Mouse (Mus musculus) layer of hippocampus, postnatal 10 days (tissue): ENCODE measurements around the gene Ear14. TPM values are rescaled to one million over a fixed set of nuclear protein-coding genes. Genes with fewer than 3 reads are reported as not detected.
"Not testable (repeated sequence)": the region's sequence is repeated elsewhere in the genome, so short reads cannot be mapped to it uniquely, and the experiment has no call there.

Experiments
- DNase-seq, 2 experiments: peaks; one replicate each; pipeline ENCODE4 v3.0.0; 2021; ENCODE audit warnings: low spot score in 2 of 2
- long read RNA-seq: library from polyadenylated mRNA; stranded (forward); transcript quantifications from one replicate; pipeline ENCODE4 v2.0.0, GENCODE M21; 2023
- total RNA-seq, 2 experiments: library from RNA; stranded (reverse); gene quantifications; 2 replicates each; pipeline ENCODE4 v1.2.3; 2021

Gene Ear14
- not detected for total RNA-seq
- long read RNA-seq = 0 reads

DNA sequence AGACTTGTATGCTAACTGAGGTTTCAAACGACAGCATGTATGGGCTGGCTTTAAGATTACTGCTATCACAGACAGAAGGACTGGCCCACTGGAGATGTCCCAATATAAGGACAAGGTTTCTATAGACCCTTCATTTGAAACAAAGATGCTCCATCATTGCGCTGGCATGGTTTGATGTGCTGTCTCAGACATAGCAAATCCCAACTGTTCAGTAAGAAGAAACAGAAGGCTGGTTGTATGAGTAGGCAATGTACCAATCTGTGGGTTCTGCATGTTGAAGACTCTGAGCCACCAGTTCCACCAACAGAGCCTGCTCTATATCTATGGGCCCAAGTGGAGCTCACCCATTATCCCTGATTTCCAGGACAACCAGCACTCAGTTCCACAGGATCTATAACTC lies at the start of gene Ear14:
TSS of gene Ear14 (plus strand) at position 277 of the 400 bp plus-strand sequence.
- DNase-seq = peak in 1 of 2 experiments; percentile 17

DNA sequence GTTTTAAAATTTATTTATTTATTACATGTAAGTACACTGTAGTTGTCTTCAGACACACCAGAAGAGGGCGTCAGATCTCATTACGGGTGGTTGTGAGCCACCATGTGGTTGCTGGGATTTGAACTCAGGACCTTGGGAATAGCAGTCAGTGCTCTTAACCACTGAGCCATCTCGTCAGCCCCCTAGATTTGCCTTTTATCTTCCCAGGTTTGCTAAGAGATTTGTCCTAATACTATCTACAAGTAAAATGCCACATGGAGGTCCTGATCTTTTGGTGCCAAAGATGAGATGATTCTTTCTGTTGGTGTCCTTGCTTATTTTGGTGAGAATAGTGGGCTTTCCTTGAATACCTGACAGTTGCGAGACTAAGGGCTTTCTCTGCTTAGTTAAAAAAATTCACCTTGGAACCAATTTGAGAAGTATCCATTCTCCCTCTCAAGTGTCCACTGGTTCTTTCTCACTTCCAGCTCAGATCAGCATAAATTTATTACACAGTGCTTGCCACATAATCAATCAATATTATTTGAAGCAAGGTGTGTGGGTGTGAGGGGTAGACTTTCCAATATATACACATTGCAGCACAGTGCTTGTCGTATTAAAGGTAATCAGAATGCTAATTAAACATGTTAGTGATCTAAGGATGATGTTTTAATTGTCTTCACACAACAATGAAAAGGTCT lies 47.0 kb upstream of the Ear14 start:
- DNase-seq = no peak

DNA sequence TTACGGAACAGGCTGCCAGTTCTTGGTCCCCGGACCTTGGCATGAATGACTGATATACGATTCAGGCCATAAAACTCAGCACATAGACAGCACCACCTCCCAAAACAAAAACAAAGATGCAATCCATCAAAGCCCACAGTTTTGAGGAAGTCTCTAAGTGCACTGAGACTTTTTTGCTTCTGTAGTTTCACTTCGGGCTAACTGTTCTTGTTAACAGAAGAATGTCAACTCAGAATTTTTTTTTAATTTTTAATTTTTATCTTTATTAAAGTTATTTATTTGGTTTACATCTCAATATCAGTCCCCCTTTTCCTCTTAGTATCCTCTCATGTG lies 46.5 kb upstream of the Ear14 start:
- no peak for DNase-seq

DNA sequence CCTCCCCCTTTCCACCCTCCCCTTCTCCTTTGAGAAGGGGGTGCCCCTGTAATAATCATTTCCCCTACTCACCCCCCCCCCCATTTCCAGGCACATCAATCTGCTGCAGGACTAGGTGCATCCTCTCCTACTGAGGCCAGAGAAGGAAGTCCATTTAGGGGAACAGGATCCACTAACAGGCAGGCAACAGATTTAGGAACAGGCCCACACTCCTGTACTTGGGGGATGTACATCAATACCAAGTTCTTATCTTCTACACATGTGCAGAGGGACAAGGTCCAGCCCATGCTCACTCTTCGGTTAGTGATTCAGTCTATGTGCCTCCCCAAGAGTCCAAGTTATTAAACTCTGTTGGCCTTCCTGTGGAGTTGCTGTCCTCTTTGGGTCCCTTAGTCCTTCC lies 46.1 kb upstream of the Ear14 start:
- no peak for DNase-seq

DNA sequence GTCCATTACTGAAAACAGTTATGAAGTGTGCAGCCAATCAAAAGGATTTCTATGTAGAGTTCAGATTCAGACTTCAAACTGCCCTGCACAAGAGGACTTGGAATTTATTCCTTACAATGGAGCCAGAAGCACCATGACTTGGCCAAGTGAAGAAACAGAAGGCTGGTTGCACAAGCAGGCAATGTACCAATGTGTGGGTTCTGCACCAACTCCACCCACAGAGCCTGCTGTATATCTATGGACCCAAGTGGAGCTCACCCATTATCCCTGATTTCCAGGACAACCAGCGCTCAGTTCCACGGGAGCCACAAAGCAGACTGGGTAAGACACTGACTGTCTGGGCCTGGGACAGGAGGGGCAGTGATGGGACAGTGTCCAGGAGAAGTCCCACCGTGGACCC lies 41.2 kb upstream of the Ear14 start, which contains the start of gene Rnase2b:
TSS of gene Rnase2b (plus strand) at position 285 of the 400 bp plus-strand sequence.
- not testable (repeated sequence) for DNase-seq

DNA sequence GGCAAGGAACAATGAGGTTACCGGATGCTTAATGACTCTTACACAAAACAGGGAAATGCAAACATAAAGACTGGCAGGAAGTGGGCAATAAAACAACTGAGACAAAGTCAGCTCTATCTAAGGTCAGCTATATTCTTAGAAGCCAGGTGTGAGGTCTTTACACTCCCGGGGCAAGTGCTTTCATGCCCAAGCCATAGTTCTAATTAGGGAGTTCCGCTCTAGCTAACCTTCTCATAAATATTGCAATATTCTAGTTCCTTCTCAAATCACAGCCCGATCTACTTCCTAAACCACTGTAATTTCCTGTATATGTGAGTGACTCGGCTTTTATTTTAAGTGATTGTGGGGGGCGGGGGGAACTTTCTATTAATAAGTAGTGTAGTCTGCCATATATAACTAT lies 39.9 kb upstream of the Ear14 start:
- DNase-seq = not testable (repeated sequence)

DNA sequence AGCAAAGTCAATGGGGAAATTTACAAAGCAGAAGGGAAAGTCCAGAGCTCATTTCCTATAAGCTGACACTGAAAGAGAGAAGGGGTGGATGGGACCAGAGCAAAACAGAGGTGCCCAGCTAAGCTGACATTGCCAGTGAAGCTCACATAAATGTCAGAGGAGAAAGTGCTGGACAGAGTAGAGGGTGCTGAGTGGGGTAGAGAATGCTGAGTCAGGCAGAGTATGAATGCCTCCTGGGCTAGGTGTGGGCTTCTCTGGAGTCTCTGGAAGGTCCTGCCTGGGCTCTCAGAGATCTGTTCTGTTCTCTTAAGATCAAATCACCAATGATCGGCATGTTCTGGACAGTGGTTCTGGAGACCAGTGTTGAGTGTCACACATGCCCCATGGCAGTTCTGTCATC lies 37.8 kb upstream of the Ear14 start:
- DNase-seq = no peak

DNA sequence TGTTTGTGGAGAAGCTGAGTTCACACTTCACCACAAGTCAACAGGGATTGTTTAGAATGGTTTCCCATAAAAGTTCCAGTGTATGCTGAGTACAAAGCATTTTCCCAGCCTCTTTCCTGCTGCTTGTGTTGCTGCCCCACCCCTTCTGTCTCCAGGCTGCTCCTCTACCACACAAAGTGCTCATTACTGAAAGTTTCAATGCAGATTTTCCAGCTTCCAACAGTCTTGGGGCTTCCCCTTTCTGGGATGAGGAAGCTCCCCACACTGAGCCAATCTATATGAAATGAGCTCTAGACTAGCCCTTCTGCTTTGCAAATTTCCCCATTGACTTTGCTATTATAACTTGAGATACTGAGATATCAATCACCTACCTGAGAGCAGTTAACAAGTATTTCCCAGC lies 37.1 kb upstream of the Ear14 start:
- no peak for DNase-seq

DNA sequence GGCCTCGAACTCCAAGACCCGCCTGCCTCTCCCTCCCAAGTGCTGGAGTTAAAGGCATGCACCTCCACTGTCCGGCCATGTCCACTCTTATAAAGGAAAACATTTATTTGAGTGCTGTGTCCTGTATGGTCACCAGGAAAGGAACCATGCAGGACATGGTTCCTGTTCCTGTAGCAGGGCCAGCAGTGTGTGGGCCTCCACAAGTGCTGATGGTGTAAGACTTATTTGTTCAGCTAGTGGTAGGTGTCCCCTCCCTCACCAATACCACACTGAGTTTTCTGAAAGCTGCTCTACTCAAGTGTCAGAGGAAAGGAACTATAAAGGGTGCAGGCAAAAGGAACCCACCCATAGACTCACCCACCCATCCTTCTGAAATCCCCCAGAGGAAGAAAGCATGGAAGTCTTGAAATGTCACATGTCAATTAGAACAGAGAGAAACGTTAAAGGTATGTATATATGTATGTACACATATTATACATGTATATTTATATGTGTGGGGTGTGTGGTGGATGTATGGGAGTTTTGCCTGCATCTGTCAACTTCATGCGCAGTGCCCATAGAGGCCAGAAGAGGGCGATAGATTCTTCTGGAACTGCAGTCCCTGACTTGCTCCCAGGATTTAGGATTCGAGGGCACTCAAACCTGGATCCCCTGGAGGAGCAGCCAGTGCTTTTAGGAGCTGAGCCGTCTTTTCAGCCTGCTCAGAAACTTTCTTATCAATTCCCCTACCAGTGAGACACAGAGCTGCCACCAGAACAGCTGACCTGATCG lies 30.9 kb upstream of the Ear14 start:
- peak; percentile 31 to 47 for DNase-seq

DNA sequence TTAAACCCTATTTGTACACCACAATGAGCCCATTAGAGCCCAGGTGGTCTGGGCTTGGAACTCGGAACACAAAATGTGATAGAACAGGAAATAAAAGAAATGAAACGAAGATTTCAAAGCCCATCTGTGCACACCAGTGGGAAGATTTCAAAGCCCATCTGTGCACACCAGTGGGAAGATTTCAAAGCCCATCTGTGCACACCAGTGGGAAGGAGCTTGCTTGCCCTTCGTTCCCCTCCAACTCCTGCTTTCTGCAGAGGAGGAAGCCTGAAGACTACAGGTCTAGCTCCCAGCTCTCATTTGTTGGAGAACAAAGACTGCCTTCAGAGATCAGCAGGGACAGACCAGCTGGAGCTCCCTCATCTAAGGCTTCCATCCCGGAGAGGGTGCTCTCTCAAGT lies 30.2 kb upstream of the Ear14 start:
- peak; percentile 19 to 30 for DNase-seq

DNA sequence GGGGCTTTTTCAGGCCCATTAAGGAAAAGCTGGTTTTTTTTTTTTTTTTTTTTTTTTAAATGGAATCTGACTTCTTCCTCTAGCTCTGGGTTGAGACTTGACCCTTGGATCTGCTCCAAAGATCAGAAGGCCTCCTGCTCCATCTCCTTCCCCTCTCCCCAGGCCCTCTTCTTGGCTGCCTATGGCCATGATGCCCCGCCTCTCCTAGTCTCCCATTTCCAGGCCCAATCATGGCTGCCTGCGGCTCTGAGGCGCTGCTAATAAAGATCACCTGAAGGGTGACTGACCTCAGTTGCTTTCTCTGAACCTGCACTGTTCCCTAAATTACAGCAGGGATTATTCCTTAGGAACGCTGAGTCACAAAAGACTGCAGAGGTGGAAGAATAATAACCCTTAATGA lies 29.3 kb upstream of the Ear14 start:
- DNase-seq = no peak

DNA sequence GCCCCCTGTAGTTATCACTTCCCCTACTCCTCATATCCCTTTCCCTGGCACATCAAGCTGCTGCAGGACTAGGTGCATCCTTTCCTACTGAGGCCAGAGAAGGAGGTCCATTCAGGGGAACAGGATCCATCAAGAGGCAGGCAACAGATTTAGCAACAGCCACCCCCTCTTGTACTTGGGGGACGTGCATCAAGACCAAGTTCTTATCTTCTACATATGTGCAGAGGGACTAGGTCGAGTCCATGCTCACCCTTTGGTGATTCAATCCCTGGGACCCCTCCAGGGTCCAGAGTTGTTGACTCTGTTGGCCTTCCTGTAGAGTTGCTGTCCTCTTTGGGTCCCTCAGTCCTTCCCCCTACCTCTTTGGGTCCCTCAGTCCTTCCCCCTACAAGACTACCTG lies 22.1 kb upstream of the Ear14 start:
- DNase-seq = not testable (repeated sequence)

DNA sequence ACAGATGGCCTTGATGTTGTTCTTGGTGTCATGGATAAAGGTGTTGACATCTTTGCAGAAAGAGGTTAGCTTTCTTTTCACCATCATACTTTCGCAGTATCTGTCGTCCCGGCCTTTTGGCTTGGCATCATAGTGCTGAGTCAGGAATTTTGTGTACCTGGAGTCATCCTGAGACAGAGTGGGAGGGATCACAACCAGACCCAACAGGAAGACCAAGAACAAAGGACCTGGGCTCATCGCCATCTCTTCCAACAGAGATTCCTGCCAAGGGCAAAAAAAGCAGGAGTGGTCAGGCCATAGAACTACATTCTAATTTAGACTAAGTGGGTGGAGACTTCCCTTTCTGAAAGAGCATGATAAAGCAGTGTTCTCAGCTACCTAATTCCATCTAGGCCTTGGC lies 7.5 kb upstream of the Ear14 start:
- DNase-seq = no peak

DNA sequence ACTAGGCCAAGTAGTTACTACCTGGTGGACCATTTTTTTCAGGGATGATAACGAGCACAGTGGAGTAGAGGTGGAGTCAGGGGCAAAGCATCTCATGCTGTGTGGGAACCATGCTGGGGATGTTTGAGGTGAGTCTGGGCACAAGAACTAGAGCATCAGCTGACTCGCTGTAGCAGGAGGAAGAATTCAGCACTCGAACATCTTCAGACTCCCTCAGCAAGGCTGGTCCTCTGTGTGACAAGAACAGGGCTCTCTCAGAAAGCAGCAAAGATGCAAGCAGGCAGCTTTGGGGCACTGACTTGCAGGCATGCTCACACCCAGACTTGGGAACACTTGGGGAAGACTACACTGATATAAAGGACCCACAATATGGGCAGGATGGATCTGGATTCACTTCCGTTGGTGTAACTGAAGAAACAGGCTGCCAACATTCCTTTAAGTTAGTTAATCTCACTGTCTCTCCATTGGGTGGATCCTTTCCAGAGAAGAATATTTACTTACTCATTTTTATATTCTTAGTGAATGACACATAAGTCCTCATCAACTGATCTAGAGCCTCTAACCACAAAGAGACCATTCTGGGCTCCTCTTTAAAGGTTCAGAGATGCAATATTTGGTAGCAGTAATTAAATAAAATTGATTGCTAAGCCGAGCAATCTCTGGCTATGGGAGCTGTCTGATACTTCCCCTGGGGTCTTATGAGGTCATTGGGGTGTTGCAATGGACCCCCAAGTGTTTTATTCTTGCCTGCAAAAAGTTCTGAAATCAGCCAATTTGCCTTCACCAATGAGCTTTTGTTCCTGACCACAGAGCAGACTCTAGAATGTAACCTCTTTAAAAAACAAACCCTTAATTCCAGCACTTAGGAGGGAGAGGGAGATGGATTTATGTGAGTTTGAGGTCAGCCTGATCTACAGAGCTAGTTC lies 3.8 kb upstream of the Ear14 start, which contains the start of gene Ang2:
TSS of gene Ang2 (minus strand) at position 51 of the 926 bp plus-strand sequence.
- DNase-seq = no peak

DNA sequence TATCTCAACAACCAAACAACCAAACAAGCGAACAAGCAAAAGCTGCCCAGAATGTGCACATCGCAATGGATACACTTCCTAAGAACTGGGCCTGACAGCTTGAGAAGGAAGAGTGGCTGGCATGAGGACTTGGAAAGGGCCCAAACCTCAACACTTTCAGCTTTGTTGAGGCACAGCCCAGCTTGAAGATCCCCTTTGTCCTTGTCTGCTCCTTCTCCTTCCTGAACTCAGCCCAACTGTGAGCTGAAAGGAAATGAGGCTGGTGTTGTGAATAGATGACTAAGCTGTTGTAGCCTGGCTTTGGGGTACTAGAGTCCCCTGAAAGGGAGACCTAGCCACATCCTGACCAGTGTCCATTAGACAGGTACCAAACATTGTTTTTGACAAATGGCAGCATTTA lies 3.1 kb upstream of the Ear14 start:
- peak; percentile 17 to 44 for DNase-seq

DNA sequence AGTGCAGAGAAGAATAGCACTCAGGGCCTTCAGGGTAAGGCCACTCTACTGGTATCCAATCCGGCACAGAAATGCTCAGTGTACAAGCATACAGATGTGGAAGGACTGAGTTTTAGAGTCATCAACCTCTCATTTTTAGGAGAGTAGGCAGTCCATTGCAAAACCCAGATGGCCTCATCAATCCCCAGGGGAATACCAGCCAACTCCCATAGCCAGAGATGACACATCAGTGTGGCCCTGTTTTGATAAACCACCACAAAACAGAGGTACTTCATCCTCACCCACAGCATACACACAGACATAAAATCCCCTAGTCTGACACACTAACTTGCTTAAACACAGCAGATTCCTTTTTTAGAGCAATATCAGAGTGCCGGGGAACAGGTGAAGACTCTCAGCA lies 2.7 kb upstream of the Ear14 start:
- DNase-seq = no peak

DNA sequence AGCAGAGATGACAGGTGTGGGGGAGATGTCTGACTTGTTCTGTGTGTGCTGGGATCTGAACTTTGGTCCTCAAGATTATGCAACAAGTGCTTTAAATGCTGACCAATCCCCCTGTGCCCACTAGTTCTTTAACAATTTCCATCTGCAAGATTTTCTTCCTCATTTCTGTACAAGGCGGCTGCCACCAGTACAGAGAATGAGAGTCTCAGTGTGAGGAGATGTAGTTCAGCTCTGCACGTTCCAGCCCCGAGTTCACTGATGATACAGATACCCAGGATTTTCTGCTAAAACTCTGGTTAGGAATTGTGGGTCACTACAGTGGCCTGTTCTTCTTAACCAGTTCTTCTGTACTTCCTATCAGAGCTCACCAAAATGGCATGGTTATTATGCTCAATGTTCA lies 16.9 kb downstream of the Ear14 start:
- DNase-seq = not testable (repeated sequence)

DNA sequence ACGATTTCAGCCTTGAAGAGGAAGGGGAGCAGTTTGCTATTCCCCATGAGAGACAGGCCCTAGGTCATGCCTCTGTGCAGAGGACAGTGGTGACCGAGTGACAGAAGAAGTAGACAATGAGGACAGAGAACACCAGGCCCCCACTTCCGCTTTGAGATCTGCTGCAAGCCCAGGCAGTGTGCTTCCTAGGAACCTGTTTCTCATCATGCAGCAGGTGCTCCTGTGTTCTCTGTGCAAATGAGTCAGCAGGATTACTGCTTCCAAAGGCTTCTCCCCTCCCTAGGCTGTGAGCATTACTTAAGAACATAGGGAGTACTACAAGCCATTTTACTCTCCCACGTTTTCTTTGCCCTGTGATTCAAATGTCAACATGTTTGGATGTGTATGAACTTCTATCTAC lies 26.5 kb downstream of the Ear14 start:
- DNase-seq = not testable (repeated sequence)

DNA sequence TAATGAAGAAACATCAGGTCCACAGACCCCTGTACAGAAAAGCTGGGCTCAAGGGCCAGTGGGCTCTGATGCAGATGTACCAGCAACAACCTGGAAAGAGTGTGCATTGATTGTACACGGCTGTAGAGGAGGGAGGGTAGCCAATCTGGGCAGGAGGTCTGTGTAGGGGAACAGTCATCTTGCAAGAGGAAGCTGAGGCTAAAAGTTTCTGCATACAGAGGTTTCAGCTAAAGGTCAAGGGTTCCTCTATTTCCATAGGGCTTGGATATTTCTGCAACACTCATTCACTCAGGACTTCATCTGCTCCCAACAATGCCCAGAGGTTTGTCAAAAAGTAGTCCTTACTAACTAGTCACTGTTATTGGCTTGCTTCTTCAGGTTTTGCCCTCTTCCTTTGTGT lies 34.3 kb downstream of the Ear14 start:
- not testable (repeated sequence) for DNase-seq

DNA sequence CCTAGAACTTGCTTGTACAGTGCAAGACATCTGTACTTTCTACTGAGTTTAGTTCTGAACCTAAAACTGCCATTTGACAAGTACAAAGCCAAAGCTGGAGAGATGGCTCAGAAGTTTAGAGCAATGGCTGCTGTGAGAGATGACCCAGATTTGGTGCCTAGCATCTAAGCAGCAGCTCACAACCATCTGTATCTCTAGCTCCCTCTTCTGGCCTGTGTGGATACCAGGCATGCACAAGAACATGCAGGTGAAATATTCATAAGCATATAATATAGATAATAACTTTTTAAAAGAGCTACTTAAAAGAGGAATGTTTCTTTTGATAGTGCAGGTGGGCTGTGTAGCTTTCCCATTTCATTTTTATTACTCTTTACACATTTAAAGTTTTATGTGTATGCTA lies 37.7 kb downstream of the Ear14 start:
- peak; percentile 34 to 61 for DNase-seq

DNA sequence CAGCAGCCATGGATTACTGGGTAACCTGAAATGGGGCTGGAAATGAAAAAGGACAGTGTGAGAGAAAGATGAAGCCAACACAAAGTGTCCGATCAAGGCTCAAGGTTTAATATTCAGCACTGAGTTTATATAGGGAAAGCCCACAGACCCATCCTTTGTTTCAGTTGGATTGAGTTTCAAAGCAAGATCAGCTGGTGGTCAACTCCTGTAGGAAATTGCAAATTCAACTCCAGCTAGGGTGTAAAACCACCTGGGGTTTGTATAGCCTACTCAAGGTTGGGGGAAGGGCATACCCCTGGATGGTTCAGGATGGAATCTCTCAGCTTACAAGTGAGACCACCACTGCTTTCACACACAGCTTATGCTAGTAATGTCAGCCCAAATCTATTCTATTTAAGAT lies 44.5 kb downstream of the Ear14 start:
- no peak for DNase-seq

DNA sequence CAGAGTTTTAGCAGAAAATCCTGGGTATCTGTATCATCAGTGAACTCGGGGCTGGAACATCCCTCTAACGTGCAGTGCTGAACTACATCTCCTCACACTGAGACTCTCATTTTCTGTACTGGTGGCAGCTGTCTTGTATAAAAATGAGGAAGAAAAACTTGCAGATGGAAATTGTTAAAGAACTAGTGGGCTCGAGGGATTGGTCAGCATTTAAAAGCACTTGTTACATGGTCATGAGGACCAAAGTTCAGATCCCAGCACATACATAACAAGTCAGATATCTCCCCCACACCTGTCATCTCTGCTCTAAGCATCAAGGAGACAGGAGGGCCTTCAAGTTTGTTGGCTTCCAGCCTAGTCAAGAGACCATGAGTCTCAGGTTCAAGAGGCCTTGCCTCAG lies 47.2 kb downstream of the Ear14 start:
- no peak for DNase-seq
